Mouse (Mus musculus): ENCODE data around the gene Zfp651.

Gene Zfp651

GRCm38 (mm10) chr9:121815183-121815582, 56.1 kb downstream of the Zfp651 start:
- no peak for DNase-seq (ENCODE audit: low spot score)

GRCm38 (mm10) chr9:121819073-121819770, 60.1 kb downstream of the Zfp651 start:
- DNase-seq (ENCODE audit: low spot score) = peak; percentile 37

GRCm38 (mm10) chr9:121819771-121820471, 60.8 kb downstream of the Zfp651 start:
- DNase-seq (ENCODE audit: low spot score) = no peak

- no peak for DNase-seq (ENCODE audit: low spot score)
These were observed 61.6 kb downstream of the Zfp651 start for GRCm38 (mm10) chr9:121820765-121821164.
